Mouse (Mus musculus) forebrain, embryonic 11.5 days (tissue): ENCODE data around the gene Ugt1a9. TPM values are rescaled to one million over a fixed set of nuclear protein-coding genes. Genes with fewer than 3 reads are reported as not detected.
"Not testable (repeated sequence)": the region's sequence is repeated elsewhere in the genome, so short reads cannot be mapped to it uniquely, and the experiment has no call there.

ENCODE experiments used
- ATAC-seq: fragments of 200-750 bp; cut with Nextera tagmentation; replicated peaks from 2 replicates; pipeline ENCODE4 v1.8.0; 2017; ENCODE audit warnings: moderate TSS enrichment; ENCODE audit not compliant: low FRiP score
- DNase-seq: peaks from one replicate; pipeline ENCODE4 v3.0.0-alpha.2; 2017; ENCODE audit warnings: low spot score
- H3K27ac ChIP-seq: fragments of 300-500 bp; sonication (generic); 2 replicates; pipeline ENCODE4 v1.5.1; 2014; ENCODE audit warnings: low read depth, low read length
- H3K27me3 ChIP-seq: fragments of 300-500 bp; sonication (generic); 2 replicates; pipeline ENCODE4 v1.6.1; 2014; ENCODE audit warnings: mild to moderate bottlenecking, low read length, mixed read lengths; ENCODE audit not compliant: control insufficient read depth, insufficient read depth
- H3K36me3 ChIP-seq: fragments of 300-500 bp; sonication (generic); 2 replicates; pipeline ENCODE4 v1.6.1; 2014; ENCODE audit warnings: mild to moderate bottlenecking, low read length, moderate library complexity, mixed read lengths; ENCODE audit not compliant: control insufficient read depth, insufficient read depth
- H3K4me1 ChIP-seq: fragments of 300-500 bp; sonication (generic); replicated peaks from 2 replicates; pipeline ENCODE4 v1.6.1; 2014; ENCODE audit warnings: low read length, mixed read lengths; ENCODE audit not compliant: control insufficient read depth, insufficient read depth
- H3K4me2 ChIP-seq: fragments of 300-500 bp; sonication (generic); 2 replicates; pipeline ENCODE4 v1.6.1; 2014; ENCODE audit warnings: low read depth, mild to moderate bottlenecking, low read length, moderate library complexity, mixed read lengths; ENCODE audit not compliant: severe bottlenecking
- H3K4me3 ChIP-seq: fragments of 300-500 bp; sonication (generic); 2 replicates; pipeline ENCODE4 v1.5.1; 2014; ENCODE audit warnings: low read depth, low read length
- H3K9ac ChIP-seq: fragments of 300-500 bp; sonication (generic); 2 replicates; pipeline ENCODE4 v1.6.1; 2014; ENCODE audit warnings: low read length
- H3K9me3 ChIP-seq: fragments of 300-500 bp; sonication (generic); 2 replicates; pipeline ENCODE4 v1.6.1; 2016; ENCODE audit warnings: low read length, mixed read lengths; ENCODE audit not compliant: control insufficient read depth
- WGBS: fragments of 180-500 bp; shearing (Covaris S2); extraction: QIAGEN DNeasy Blood & Tissue Kit; methylation state at CpG from one replicate; pipeline ENCODE4 v1.1.7; 2014; 5-methylcytosine and 5-hydroxymethylcytosine counted together
- polyA plus RNA-seq: library from polyadenylated mRNA; unstranded; fragments of >200 nt; fragmentation: Nextera tagmentation; extraction: Ambion mirVana; gene quantifications from 2 replicates; pipeline ENCODE4 v1.2.1, GENCODE M21; 2014

Gene Ugt1a9
- polyA plus RNA-seq, result not detected in 2 replicates

- Histone ChIP-seq H3K27ac (no peak within 1 kb of the TSS), H3K36me3 (no peaks in the 10 kb centered on the region), H3K4me2 (no peak within 1 kb of the TSS), H3K27me3 (no peaks in the 10 kb centered on the region), H3K4me1 (no peaks in the 10 kb centered on the region), H3K9ac (no peak within 1 kb of the TSS), H3K4me3 (no peak within 1 kb of the TSS), H3K9me3 (no peaks in the 10 kb centered on the region)
- 83% methylated on average over 2 of the region's 2 CpGs for WGBS
- DNase-seq, result no peak
- no peak for ATAC-seq
Measured at GRCm38 (mm10) chr1:88070495-88070894, at the start of gene Ugt1a9. TSS of gene Ugt1a9 (plus strand) at chr1:88070800.

- not testable (repeated sequence) for DNase-seq, H3K4me2 ChIP-seq, ATAC-seq, H3K4me3 ChIP-seq, H3K9me3 ChIP-seq, H3K4me1 ChIP-seq, H3K9ac ChIP-seq, H3K36me3 ChIP-seq, H3K27me3 ChIP-seq, H3K27ac ChIP-seq
- 77% methylated on average over 3 of the region's 3 CpGs for WGBS
Measured at GRCm38 (mm10) chr1:88025244-88025643, 45.4 kb upstream of the Ugt1a9 start.

- DNase-seq, H3K4me1 ChIP-seq, H3K27me3 ChIP-seq, H3K9me3 ChIP-seq, ATAC-seq, H3K4me3 ChIP-seq, H3K9ac ChIP-seq, H3K36me3 ChIP-seq, H3K4me2 ChIP-seq, H3K27ac ChIP-seq: not testable (repeated sequence)
- WGBS, result 54% methylated on average over 1 of the region's 2 CpGs
Measured at GRCm38 (mm10) chr1:88043044-88043443, 27.6 kb upstream of the Ugt1a9 start.

GRCm38 (mm10) chr1:88044832-88045437, 25.7 kb upstream of the Ugt1a9 start:
- H3K4me1 ChIP-seq, H3K4me2 ChIP-seq, H3K36me3 ChIP-seq, H3K9ac ChIP-seq, H3K4me3 ChIP-seq, ATAC-seq, H3K27ac ChIP-seq, H3K9me3 ChIP-seq, H3K27me3 ChIP-seq, DNase-seq: not testable (repeated sequence)
- 72% methylated on average over 3 of the region's 5 CpGs for WGBS

- 88% methylated on average over 2 of the region's 2 CpGs for WGBS
- ATAC-seq, H3K4me2 ChIP-seq, H3K27ac ChIP-seq, DNase-seq, H3K4me3 ChIP-seq, H3K9ac ChIP-seq, H3K4me1 ChIP-seq, H3K9me3 ChIP-seq, H3K36me3 ChIP-seq, H3K27me3 ChIP-seq: not testable (repeated sequence)
Measured at GRCm38 (mm10) chr1:88047408-88047807, 23.2 kb upstream of the Ugt1a9 start.

GRCm38 (mm10) chr1:88055088-88055487, 15.5 kb upstream of the Ugt1a9 start, which contains the start of gene Ugt1a10:
TSS of gene Ugt1a10 (plus strand) at chr1:88055388.
- no peak within 1 kb of the TSS for H3K4me3 ChIP-seq
- no peaks in the 10 kb centered on the region for H3K4me1 ChIP-seq
- DNase-seq, result no peak
- H3K27me3 ChIP-seq, result no peaks in the 10 kb centered on the region
- 86% methylated on average over 1 of the region's 1 CpGs for WGBS
- no peak within 1 kb of the TSS for H3K27ac ChIP-seq
- no peak within 1 kb of the TSS for H3K4me2 ChIP-seq
- H3K36me3 ChIP-seq, result no peaks in the 10 kb centered on the region
- ATAC-seq, result no peak
- H3K9ac ChIP-seq, result no peak within 1 kb of the TSS
- H3K9me3 ChIP-seq, result no peaks in the 10 kb centered on the region

- 46% methylated on average over 1 of the region's 2 CpGs for WGBS
- H3K27ac ChIP-seq, H3K4me1 ChIP-seq, H3K4me2 ChIP-seq, H3K27me3 ChIP-seq, ATAC-seq, H3K36me3 ChIP-seq, H3K9ac ChIP-seq, H3K4me3 ChIP-seq, DNase-seq, H3K9me3 ChIP-seq: not testable (repeated sequence)
Measured at GRCm38 (mm10) chr1:88066472-88067102, 4.0 kb upstream of the Ugt1a9 start.

- Histone ChIP-seq H3K27me3 (no peaks in the 10 kb centered on the region), H3K9me3 (no peaks in the 10 kb centered on the region), H3K4me1 (no peaks in the 10 kb centered on the region), H3K4me2 (no peak overlapping the region), H3K36me3 (no peaks in the 10 kb centered on the region), H3K4me3 (no peak overlapping the region), H3K9ac (no peak overlapping the region), H3K27ac (no peak overlapping the region)
- no peak for DNase-seq
- no peak for ATAC-seq
- WGBS, result 88% methylated on average over 4 of the region's 4 CpGs
Measured at GRCm38 (mm10) chr1:88070902-88071301, 302 bp downstream of the Ugt1a9 start.

GRCm38 (mm10) chr1:88074471-88074870, 3.9 kb downstream of the Ugt1a9 start:
- Histone ChIP-seq H3K4me3 (no peak overlapping the region), H3K9me3 (no peaks in the 10 kb centered on the region), H3K27ac (no peak overlapping the region), H3K4me1 (no peaks in the 10 kb centered on the region), H3K9ac (no peak overlapping the region), H3K36me3 (no peaks in the 10 kb centered on the region), H3K4me2 (no peak overlapping the region), H3K27me3 (no peaks in the 10 kb centered on the region)
- no peak for ATAC-seq
- DNase-seq, result no peak
- 90% methylated on average over 2 of the region's 2 CpGs for WGBS
